Mouse (Mus musculus) bone marrow macrophage, adult 2 months (primary cell): ENCODE results near the gene Fuz.

Source experiments
- CTCF ChIP-seq: IDR thresholded peaks from 2 replicates; pipeline ENCODE4 v1.5.1; 2012; ENCODE audit warnings: low read depth, mild to moderate bottlenecking, low read length, moderate library complexity
- POLR2A ChIP-seq: IDR thresholded peaks from 2 replicates; pipeline ENCODE4 v1.6.1; 2012; ENCODE audit warnings: mild to moderate bottlenecking, low read depth, low read length, borderline replicate concordance

DNA sequence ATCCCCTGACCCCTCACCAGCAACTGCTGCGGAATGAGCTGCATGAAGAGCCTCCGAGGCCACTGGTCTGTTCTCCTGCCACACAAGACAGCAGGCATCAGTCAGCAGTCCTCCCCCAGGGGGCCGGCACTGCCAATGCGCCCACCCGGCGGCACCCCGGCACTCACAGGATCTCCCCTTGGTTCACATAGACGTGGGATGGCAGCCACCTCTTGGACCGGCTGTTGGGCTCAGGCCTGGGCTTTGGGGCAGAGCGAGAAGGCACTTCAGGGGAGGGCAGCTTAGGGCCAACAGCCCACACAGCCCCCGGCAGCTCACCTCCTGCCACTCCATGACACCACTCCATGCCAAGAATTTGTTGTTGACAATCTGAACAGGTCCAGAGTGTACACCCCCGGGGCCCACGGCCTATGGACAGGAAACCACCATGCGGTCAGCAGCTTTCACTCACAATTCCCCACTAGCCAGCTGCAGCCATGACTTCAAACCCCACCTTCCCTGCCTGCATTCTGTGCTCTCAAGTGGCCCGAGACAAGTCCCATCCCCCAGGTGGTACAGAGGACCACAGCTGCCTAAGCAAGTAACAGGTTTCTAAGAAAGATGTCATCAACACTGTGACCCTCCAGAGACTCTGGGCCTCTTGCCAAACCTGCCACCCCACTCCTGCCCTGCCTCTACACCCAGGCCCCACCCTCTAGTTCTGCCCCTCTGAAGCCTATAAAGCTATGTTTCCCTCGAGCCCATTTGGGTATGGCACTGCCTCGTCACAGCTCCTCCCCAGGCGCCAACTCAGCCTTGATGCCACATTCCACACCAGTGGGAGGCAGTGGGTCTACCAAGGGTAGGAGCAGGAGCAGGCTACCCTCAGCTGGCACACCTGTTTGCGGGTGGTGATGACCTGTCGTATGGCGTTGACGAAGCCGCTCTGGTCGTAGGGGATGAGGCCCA is 31.0 kb upstream of the Fuz start:
- TF ChIP-seq POLR2A (no peak), CTCF (no peak)
